Mouse (Mus musculus) liver, adult 2 months (tissue): ENCODE data around the gene Loxl1.

Source experiments
- CTCF ChIP-seq: fragments of 200-500 bp; IDR thresholded peaks from 2 replicates; pipeline ENCODE4 v1.5.1; 2011; ENCODE audit warnings: low read depth, low read length, control low read depth
- POLR2A ChIP-seq: fragments of 200-500 bp; IDR thresholded peaks from 2 replicates; pipeline ENCODE4 v1.6.1; 2011; ENCODE audit warnings: low read length, control low read depth; ENCODE audit not compliant: insufficient read depth; ENCODE audit errors: extremely low read depth

DNA sequence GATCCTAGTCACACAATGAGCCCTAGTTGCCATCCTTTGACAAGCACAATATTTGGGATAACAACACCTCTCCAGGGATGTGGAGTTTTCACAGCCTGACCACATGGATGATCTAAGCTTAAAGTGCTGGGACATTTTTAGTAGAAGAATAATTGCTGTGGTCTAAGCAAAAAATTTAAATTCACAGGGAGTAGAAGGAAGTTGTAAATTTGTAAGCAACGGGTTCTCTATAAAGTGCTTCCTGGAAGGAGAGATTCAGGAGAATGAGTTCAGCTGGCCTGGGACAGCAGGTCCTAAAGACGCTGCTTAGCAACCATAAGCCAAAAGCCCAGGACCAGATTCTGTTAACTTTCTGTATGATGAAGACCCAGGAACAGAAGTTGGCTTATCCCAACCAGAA, 23.1 kb downstream of the Loxl1 start:
- no peak for TF ChIP-seq POLR2A
- TF ChIP-seq CTCF: no peak
